Mouse (Mus musculus) common myeloid progenitor, adult 5-6 weeks (primary cell): ENCODE data around the gene Rhobtb1. TPM values are rescaled to one million over a fixed set of nuclear protein-coding genes. Genes with fewer than 3 reads are reported as not detected.

Experiments
- ATAC-seq: replicated peaks from 2 replicates; pipeline ENCODE4 v1.8.0; 2016; ENCODE audit warnings: low read depth, mild to moderate bottlenecking, moderate TSS enrichment, inconsistent platforms; ENCODE audit not compliant: poor library complexity, severe bottlenecking
- total RNA-seq: library from RNA; stranded (forward); fragments of 200-1000, 187-1606 nt; gene quantifications from 2 replicates; pipeline ENCODE4 v1.2.3, GENCODE M21; 2017

Gene Rhobtb1
- total RNA-seq, 1 experiment from 2014 or later, result 2.2 TPM

DNA sequence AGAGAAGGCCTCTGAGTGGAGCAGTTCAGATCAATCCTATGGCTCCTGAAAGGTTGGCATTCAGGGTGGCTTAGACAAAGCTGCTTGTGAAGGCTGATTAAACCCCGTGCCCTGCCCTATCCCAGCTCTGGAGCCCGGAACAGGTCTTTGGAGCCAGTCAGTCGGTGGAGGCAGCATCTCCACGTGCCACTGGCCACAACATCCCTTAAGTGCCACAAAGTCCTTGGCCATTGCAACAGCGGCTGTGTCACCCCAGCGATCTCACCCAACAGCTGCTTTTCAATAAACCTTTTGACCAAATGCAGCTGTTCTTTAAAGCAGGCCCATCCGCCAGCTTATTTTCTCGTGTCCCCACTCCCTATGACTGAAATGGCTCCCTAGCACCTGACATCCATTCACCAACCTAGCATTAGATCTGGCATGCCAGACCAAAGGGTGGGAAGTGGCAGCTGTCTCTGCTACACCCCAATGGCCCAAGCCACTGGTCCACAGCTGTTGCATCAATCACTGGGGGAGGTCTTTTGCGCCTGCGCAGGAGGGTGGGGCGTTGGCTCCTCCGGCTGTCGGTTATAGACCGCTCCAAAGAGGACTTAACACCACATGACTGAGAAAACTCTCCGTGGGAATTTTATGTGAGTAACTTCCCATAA is 56.9 kb downstream of the Rhobtb1 start:
- no peak for ATAC-seq

DNA sequence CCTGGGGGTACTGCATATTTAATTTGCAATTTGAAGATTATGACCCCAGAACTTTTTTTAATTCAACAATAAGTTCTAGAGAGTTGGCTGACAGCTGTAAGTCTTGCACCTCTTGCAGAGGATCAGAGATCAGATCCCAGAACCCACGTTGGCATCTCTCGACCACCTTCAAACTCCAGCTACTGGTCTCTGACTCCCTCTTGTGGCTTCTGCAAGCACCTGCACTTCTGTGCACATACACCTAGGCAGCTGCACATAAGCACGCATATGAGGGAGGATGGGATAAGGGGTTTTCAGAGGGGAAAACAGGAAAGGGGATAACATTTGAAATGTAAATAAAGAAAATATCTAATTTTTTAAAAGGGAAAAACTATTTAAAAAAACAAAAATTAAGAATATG is 57.5 kb downstream of the Rhobtb1 start:
- no peak for ATAC-seq

DNA sequence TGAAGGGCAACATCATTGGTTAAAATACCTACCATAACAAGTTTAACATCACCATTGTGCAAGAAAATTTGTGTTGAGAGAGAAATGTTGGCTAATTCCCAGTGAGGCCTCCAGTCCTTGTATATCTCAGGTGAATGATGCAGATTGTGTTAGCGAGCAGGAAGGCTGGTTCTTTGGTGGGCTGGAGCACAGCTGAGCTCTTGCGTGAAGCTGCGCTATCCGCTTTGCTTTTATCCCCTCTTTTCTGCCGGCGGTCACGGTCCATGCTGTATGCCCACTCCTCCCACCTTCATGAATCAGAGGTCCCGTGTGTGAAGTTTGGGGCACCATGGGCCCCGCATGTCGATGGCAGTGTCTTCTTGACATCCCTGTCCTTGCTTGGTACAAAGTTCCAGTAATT is 58.8 kb downstream of the Rhobtb1 start:
- ATAC-seq, result no peak

DNA sequence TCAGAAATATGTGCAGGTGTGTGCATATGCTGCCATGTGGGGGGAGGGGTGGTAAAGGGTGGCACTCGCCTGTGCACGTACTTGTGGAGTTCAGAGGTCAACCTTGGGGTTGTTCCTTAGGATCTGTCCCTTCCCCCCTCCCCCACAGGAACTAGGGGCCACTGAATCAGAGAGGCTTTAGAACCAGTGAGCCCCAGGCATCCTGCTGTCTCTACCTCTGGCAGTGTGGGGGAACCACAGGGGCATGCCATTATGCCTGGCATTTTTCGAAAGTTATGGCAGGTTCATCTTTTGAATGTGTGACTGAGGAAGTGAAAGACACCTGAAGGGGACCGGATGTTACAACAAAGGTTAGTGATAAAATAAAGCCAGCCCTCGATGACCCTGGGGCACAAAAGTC is 59.4 kb downstream of the Rhobtb1 start:
- no peak for ATAC-seq

- ATAC-seq, result peak; percentile 57
These were observed 60.3 kb downstream of the Rhobtb1 start for GRCm38 (mm10) chr10:69211560-69211959.

DNA sequence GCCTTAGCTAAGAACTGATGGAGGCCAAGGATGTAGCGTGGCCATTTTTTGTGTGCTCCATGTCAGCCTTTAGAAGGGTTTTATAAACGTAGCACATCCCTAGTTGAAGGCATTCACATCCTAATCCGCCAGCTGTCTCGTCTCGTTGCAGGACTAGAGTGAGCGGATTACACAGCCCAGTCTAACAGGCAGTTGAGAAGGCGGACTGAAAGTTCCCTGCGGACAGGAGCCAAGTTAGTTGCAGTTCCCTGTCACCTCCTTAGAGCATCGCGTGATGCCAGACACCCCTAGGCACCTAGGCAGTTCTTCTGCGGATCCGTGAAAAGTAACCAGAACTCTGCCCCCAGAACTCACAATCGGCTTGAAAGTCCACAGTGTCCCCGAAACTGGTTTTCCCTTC is 60.7 kb downstream of the Rhobtb1 start:
- ATAC-seq, result no peak; the same call in 1 of the 2 replicates

DNA sequence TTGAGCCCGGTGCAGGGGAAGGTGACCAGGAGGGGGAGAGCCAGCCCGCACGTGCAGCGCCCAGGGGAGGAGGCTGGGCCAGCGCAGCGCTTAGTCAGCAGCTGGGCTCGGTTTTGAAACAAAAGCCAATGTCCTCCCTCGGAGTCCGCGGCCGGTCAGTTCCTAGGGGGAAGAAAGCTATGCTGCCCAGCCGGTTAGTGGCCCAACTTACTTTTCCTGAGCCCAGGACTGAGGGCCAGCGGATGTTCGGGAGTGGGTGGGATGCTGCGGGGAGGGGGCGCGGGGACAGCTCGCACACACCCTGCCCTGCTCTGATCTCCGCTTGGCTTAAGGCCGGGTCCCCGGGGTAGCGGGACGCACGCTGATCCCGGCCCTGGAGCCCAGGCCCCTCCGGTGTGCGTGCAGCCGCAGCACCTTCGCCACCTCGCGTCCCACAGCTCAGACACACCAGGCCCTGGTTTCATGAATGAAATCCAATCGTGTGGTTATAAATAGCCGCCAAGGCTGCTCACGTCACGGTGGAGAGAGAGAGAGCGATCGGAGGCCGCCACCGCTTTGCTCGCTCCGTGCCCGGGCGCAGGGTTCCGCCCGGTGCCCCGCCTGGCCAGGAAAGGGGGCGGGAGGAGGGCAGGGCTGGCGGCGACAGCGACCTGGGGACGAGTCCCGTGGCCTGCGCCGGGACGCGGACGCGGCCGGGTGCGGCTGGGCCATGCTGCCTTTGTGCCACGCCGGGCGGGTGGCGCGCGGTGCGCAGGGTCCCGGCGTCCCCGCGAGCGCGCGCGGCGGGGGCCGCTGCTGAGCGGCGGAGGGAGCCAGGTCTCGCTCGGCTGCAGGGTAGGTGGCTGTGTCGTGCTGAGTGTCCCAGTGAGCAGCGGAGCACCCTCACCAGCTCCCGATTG is 61.6 kb downstream of the Rhobtb1 start, which contains the start of gene A930033H14Rik:
Gene A930033H14Rik (minus strand): TSS at position 557 of the 899 bp plus-strand sequence.
- peak; percentile 73 for ATAC-seq

DNA sequence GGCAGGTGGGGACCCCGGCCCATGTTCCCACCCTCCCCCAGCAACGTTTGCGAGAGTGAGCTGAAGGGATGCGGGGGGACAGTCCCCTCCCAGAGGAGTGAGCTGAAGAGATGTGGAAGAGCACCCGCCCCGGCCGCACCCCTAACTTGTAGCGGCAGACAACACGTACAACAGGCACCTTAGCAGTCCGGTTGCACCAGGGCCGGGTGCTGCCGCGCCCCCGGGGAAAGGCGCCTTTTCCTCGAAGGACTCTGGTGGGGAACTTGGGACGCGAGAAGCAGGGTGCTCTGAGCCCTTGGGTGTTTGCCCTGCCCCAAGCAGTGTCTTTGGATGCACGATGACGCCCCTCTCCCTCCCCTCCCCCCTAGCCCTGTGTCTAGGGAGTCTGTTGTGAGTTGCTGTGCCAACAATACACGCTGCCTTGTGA is 62.2 kb downstream of the Rhobtb1 start:
- ATAC-seq, result 0 out of 2 replicates have a peak, but pooled peaks have one; percentile 13

DNA sequence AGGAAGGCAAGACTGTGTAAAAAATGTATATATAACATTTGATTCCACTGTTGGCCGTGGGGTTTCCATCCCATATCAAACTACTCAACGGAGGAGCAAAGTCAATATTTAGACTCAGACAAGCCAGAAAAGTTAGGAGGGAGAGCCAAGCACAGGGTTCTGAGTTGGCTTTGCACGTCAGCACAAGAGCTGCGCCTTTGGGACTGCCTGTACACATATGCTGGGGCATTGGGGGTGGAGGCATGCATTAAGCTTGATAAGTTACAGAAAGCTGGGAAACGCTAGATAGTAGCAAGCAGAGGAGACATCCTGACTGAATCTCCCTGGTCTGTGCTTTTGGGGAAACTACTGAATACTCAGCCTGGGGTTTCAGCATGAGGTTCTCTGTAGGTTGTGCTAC is 62.8 kb downstream of the Rhobtb1 start:
- no peak for ATAC-seq

GRCm38 (mm10) chr10:69217127-69217690 is 66.0 kb downstream of the Rhobtb1 start:
- no peak for ATAC-seq

GRCm38 (mm10) chr10:69218458-69219288 is 67.4 kb downstream of the Rhobtb1 start:
- ATAC-seq, result no peak

GRCm38 (mm10) chr10:69219289-69219626 is 68.0 kb downstream of the Rhobtb1 start:
- no peak for ATAC-seq

DNA sequence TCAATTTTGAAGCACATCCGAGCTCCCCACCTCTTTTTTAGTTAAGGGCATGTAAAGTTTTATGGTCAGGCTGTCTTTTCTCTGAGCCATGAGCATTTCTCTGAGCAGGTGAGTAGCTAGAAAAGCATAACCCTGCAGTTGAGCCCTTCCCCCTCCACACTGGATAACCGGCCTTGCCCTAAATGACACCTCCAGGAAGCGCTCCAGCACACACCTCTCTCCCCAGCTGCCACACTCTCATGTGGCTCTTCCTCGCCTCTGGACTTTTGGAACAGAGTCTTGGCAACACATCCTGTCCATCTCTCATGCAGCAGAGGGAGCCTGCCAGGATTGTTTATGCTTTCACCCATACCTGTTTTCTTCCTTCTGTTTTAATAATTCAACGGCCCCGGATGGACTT is 69.1 kb downstream of the Rhobtb1 start:
- no peak for ATAC-seq

DNA sequence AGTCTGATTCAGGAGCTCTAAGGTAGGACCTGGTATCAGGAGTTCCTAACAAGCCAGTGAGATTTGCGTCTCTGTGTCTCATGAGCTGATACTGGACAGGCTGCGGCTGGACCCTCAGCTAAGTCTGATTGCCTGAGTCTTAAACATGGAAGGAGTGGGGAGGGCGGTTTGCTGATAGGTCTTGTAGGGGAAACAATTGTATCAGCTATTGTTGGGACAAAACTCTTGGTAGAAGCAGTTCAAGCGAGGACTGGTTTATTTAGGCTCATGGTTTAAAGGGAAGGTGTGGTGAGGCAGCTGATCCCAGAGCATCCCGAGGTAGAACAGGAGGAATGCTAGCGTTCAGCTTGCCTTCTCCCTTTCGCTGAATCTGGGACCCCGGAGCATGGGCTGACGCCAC is 69.9 kb downstream of the Rhobtb1 start:
- no peak for ATAC-seq

GRCm38 (mm10) chr10:69221955-69222354 is 70.7 kb downstream of the Rhobtb1 start:
- ATAC-seq, result peak; percentile 95

- peak; percentile 18; the same call in 1 of the 2 replicates for ATAC-seq
These were observed 72.0 kb downstream of the Rhobtb1 start for GRCm38 (mm10) chr10:69223232-69223631.

DNA sequence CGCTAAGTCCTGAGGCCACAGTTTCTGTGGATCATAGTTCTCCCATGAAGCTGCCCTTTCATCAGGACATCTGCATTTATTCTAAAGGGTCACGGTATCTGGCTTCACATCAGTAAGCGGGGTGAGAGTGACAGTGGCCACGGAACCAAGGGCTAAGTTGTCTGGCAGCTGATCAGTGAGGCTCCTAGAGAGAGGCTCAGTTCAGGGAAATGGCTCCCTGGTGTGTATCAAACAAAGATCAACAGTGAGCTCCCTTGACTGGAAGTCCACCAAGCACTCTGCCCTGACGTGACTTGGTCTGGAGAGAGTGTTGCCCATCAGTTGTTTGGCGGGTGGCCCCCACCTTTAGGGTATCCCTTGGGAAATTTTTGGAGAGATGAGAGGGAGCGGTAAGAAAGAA is 73.0 kb downstream of the Rhobtb1 start:
- ATAC-seq, result no peak

DNA sequence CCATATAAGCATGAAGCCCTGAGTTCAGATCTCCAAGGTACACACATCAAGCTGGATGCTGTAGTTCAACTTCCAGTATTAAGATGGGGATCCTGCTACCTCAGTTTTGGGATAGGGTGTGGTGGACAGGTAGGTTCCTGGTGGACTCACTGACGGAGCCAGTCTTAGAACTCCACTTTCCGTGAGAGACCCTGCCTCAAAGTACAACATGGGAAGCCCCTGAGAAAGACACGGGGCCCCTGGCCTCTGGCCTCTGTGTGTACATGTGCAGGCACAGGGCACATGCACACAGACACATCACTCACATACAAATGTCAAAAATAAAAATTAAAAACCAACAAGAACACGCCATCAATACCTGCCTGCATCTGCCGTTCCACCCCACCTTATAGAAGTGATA is 74.2 kb downstream of the Rhobtb1 start:
- no peak for ATAC-seq

GRCm38 (mm10) chr10:69225951-69226350 is 74.7 kb downstream of the Rhobtb1 start:
- ATAC-seq, result no peak

DNA sequence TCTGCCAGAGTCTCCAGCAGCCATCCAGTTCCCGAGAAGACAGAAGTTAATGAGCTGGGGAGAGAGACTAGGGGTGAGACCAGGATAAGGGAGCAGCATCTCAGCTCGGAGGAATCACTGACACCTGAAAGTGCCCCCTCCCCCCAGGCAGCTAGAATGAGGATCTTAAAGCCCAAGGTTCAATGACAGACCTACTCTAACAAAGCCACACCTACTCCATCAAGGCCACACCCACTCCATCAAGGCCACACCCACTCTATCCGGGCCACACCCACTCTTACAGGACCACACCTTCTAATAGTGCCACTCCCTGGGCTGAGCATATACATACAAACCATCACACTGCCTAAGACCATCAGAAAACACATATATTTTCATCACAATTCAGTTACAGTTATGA is 86.0 kb downstream of the Rhobtb1 start:
- no peak for ATAC-seq
